Mouse (Mus musculus) v-Abl transformed pro-B cells (cell line): ENCODE data around the gene Setd1b.
"Not testable (repeated sequence)": the region's sequence is repeated elsewhere in the genome, so short reads cannot be mapped to it uniquely, and the experiment has no call there.

Source experiments
- in situ Hi-C, 2 experiments: fragments of 400-800 bp; cut with MboI; formaldehyde crosslinking; loops; one replicate each; pipeline ENCODE4 v1.15.1; 2025; ENCODE audit not compliant: unreplicated experiment in 2 of 2

The Setd1b gene

DNA sequence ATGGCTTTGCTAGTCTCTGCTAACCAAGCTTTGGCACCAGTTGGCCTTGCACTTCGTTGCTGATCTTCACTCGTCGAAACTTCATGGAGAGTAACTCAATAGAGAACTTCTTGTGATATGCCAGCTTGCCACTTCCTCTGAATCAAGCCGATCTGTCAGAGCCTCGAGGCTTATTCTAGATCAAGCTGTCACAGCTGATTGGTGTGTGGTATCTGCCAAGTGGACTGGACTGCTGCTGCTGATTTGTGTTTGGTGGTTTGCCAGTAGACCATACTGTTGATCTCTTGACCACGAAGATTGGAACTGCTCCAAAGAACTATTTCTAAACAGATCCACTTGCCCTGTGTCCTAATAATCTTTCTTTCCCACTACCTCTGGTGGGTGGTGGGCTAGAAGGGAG, 49.4 kb downstream of the Setd1b start:
- in situ Hi-C loops: loop anchor here in 1 of 2 experiments (25.0 kb wide), 1 partner anchor 1104 kb away; no protein-coding TSS in a partner anchor

DNA sequence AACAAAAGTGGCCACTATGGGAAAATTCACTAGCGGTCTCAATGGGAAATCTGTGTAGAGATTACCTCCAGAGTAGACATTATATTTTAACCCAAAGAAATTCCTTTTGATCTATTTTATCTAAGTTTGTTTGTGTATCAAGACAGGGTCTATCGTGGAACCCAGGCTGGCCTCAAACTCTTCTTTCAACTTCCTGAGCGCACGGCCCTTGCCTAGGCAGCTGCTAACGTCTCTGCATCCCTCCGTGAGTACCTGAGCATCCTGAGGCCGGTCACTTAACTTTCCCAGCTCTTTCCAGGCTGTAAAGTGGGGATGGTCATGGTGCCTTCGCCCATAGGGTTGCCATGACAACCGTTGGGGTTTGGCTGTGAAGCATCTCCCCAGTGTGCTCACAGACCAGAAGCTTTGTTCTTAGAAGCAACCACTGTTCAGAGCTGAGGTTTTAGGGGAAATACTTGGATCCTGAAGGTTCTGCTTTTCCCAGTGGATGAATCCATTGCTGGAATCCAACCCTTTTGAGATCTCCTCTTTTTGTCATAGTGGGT, 50.7 kb downstream of the Setd1b start:
- in situ Hi-C loops: loop anchor here in 1 of 2 experiments (25.0 kb wide), 1 partner anchor 1105 kb away; no protein-coding TSS in a partner anchor

DNA sequence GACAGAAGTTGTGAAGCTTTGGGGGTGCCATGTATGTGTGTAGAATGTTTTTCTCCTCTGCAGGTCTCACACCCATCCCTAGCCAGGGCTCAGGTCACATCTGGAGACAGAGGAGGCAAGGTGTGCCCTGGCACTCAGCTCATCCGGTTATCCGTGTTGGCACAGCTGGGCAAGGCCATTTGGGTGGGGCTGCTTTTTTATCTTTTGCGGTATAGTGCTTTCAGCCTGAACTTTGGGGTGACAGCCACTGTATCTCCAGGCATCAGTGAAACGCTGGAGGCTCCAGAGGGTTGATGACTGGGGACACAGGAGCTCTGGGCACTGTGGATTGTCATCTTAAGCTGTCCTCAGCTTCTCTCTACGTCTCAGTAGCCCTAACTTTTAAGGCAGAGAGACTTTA, 51.4 kb downstream of the Setd1b start:
- in situ Hi-C loops: loop anchor here in 1 of 2 experiments (25.0 kb wide), 1 partner anchor 1106 kb away; no protein-coding TSS in a partner anchor

DNA sequence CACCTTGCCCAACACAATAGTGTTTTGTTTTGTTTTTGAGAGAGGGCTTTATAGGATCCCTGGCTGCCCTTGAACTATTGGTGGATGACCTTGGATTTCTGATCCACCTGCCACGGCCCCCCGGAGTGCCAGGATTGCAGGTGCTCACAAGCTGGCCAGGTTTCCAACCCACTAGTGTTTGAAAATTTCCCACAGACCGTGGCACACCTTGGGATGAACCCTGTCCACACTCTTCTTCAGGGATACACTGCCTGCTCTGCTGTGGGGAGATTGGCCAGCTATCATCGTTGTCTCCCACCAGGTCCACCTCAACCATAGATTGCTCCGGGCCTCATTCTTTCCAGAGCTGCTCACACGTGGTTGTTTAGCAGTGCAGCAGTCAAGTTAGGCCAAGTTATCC, 52.9 kb downstream of the Setd1b start:
- in situ Hi-C loops: loop anchor here in 1 of 2 experiments (25.0 kb wide), 1 partner anchor 1108 kb away; no protein-coding TSS in a partner anchor

DNA sequence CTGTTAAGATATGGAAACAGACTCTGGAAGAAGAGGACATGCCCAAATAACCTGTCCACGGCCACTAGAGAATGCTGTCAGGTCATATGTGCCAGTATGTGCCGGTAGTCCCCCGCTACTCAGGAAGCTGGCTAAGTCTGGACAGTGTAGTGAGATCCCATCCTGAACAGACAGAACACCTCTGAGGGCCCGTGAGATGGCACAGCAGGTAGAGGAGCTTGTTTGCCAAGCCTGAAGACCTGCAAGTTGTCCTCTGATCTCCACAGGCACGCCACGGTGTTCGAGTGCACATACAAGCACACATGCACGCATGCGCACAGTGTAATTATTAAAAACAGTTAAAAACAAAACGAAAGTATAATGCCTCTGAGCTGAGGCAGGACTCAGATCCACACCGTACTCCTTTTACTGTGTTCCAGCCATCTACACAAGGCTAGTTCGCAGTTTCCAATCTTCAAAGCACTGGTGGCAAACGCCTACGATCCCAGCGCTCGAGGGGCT, 53.6 kb downstream of the Setd1b start:
- in situ Hi-C loops: loop anchor here in 1 of 2 experiments (25.0 kb wide), 1 partner anchor 1108 kb away; no protein-coding TSS in a partner anchor

DNA sequence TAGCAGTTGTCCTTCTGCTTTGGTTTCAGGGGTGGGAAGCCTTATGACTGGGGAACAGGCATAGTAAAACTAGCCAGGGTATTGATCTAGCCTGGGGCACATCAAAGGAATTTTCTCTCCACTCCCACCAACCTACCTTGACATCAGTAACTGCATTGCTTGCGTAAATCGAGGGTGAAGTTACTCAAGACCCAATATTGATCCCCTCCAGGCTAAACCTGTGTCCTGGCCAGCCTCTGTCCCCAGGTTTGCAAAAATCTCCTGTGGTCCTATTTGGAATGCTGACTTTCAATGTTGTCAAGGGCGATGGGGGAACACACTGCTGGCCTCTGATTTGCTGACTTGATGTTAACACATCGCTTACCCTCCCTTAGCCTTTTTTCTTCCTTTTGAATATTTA, 54.8 kb downstream of the Setd1b start:
- in situ Hi-C loops: loop anchor here in 1 of 2 experiments (25.0 kb wide), 1 partner anchor 1109 kb away; no protein-coding TSS in a partner anchor

DNA sequence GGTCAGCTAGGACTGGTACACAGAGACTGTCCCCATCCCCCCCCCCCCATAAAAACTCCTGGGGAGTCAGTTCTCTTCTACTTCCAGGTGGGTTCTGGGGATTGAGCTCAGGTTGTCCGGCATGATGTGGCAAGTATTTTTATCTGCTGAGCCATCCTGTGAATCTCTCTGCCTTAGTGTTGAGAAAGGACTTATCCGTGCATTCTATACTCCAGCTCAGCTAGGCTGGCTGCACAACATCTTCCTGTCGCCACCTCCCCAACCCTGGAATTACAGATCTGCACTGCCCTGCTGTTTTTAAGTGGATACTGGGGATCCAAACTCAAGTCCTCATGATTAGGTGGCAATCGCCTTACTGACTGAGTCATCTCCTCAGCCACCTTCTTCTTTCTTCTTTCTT, 56.5 kb downstream of the Setd1b start:
- in situ Hi-C loops: loop anchor here in 1 of 2 experiments (25.0 kb wide), 1 partner anchor 1111 kb away; no protein-coding TSS in a partner anchor

DNA sequence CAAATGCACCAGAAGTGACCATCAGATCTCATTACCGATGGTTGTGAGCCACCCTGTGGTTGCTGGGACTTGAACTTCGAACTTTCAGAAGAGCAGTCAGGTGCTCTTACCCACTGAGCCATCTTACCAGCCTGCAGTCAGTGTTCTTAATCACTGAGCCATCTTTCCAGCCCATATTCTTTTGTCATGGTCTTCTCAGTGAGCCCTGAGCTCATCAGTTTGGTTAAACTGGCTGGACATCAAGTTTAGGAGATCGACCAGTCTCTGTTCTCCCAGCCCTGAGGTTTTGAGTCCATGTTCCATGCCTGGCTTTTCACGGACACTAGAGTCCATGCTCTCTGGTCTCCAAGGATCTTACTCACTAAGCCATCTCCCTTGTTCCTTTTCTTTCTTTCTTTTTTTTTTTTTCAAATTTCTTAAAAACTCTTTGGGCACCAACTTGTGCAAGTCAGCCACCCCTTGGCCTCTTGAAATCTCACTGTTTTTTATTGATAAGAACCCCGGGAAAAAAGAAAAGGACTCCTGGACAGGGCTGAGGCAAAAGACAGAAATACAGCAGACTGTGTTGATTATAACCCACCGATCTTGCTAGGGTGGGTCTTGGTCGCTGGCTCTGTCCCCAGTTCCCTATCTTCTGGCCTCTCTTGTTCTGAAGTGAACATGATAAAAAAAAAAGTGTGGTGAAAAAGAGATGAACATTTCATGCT, 59.0 kb downstream of the Setd1b start:
- in situ Hi-C loops: not testable (repeated sequence)

DNA sequence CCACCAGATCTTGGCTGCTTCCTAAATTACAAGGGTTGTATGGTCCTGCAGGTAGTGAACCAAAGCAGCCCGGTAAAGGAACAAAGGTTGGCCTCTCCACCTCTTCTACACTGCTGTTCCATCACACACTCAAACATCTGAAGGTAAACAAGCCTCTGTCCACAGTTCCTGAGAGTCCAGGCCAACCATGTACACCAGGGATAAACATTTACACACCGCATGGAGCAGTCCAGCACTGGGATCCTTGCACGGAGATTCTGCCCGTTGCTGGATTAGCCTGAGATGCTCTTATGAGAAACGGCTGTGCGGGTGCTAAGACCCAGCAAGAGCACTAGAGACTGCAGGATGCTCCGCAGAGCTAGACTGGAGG, 59.5 kb downstream of the Setd1b start:
- in situ Hi-C loops: no loop called here

DNA sequence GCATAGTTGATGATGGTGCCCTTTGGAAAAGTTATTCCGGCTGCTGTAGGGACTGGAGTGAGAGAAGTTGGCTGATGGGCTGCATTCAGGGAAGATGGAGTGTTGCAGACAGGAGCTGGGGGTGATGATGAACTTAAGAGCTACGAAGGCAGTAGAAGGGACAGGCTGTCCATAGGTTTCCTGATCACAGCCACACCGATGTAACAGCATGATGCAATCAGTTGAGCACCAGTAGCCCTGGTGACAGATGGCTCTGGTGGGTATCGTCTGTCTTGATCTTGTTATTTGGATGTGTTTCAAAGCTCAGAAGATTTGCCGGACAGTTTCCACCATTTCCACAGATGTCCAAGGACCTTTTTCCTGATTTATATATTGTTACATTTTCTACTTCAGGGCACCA, 60.0 kb downstream of the Setd1b start:
- in situ Hi-C loops: no loop called here

DNA sequence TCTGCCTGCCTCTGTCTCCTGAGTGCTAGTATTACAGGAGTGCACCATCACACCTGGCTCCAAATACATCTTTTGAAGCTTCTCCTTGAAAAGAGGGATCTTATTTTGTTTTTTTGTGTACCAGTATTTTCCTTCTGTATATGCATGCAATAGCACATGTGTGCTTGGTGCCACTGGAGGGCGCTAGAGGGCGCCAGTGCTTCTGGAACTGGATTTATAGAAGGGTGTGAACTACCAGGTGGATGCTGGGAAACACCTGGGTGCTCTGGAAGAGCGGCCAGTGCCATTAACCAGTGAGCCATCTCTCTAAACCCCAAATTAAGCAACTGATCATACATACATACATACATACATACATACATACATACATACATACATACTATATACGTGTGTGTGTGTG, 60.8 kb downstream of the Setd1b start:
- in situ Hi-C loops: not testable (repeated sequence)

DNA sequence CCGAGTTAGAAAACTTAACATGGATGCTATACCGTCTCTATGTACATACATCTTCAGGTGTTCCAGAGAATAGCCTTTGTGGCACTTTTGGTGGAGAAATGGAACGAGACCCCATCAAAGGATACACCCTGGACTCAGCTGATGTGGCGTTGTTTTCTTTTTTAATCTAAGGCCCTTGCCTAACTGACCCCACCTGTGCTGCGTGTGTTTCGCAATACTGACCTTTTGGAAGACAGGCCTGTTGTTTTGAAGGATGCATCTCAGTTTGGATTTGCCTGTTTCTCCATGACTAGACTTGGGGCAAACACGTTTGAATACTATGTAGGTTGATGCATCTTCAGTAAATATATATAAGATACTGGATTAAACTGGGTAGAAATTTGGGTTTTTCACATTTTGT, 61.6 kb downstream of the Setd1b start:
- in situ Hi-C loops: not testable (repeated sequence)
